In genomic region chr6:9046815-9047214, GRCm38 (mm10) we compare ENCODE assay signal across 30 mouse cellular contexts.
DNase-seq lines count a peak whose midpoint lies in the region; ATAC-seq and TF ChIP-seq lines count a peak whose summit lies in the region.
"Had no signal": no experiment of that assay in that cellular context is flagged by ENCODE, and none has a peak within 500 bp of the region (broad histone marks: within the 10 kb centered on the region; RNA-seq: fewer than 3 reads in every experiment).

No protein-coding gene starts in this region.

- DNase-seq in cerebellum, adult 11 months, result peak; percentile 1
- no peak for DNase-seq in kidney, postnatal 10 days
- peak; percentile 46 to 60 for DNase-seq in cerebellum, adult 2 months
- peak; percentile 11 to 31 for DNase-seq in cerebellum, postnatal 36 days
- no peak for DNase-seq in frontal cortex, adult 2 months (ENCODE audit: extremely low spot score in 1 of 2, low spot score in 1 of 2)
- DNase-seq: adrenal gland, adult 2 months; adrenal gland, postnatal 36 days; gastrocnemius, postnatal 25 days; heart, adult 18-20 months; heart, postnatal 36 days; kidney, adult 18-20 months; kidney, postnatal 25 days; liver, embryonic 13.5 days; lung, adult 18-20 months; right cerebral cortex, adult 18-20 months; thymus, adult 18-20 months; thymus, postnatal 25 days had no signal

- no peaks in the 10 kb centered on the region for H3K4me1 ChIP-seq in kidney, embryonic 14.5 days (ENCODE audit: control insufficient read depth, insufficient read depth, low read length)
- H3K4me1 ChIP-seq in cerebellum, adult 2 months (ENCODE audit: control insufficient read depth, insufficient read depth, low read length), result no peaks in the 10 kb centered on the region
- H3K4me1 ChIP-seq: forebrain, embryonic 13.5 days; hindbrain, embryonic 15.5 days; limb, embryonic 13.5 days; liver, embryonic 13.5 days; midbrain, embryonic 15.5 days had no signal

- H3K9me3 ChIP-seq in kidney, embryonic 14.5 days (ENCODE audit: control insufficient read depth, low read length), result no peaks in the 10 kb centered on the region
- H3K9me3 ChIP-seq: forebrain, embryonic 13.5 days; hindbrain, embryonic 15.5 days; limb, embryonic 13.5 days; liver, embryonic 13.5 days; midbrain, embryonic 15.5 days had no signal

- no peak overlapping the region for H3K4me2 ChIP-seq in kidney, embryonic 14.5 days (replicated peaks; ENCODE audit: low read depth, low read length)
- H3K4me2 ChIP-seq: forebrain, embryonic 13.5 days; heart, embryonic 11.5 days; hindbrain, embryonic 15.5 days; limb, embryonic 13.5 days; liver, embryonic 13.5 days; midbrain, embryonic 15.5 days had no signal

- no peaks in the 10 kb centered on the region for H3K36me3 ChIP-seq in kidney, embryonic 14.5 days (ENCODE audit: control insufficient read depth, insufficient read depth, low read length)
- H3K36me3 ChIP-seq: hindbrain, embryonic 15.5 days; limb, embryonic 13.5 days; liver, embryonic 13.5 days; midbrain, embryonic 15.5 days had no signal

- H3K27me3 ChIP-seq in kidney, embryonic 14.5 days (ENCODE audit: control insufficient read depth, insufficient read depth, low read length), result no peaks in the 10 kb centered on the region
- H3K27me3 ChIP-seq in cerebellum, adult 2 months (ENCODE audit: control insufficient read depth, insufficient read depth, low read length), result no peaks in the 10 kb centered on the region
- H3K27me3 ChIP-seq: CH12.LX; forebrain, embryonic 13.5 days; hindbrain, embryonic 15.5 days; liver, embryonic 13.5 days; midbrain, embryonic 15.5 days had no signal

- no peak for TF ChIP-seq CTCF in cerebellum, adult 2 months (IDR thresholded peaks at IDR 0.05; ENCODE audit: borderline replicate concordance, insufficient read depth, low read depth, low read length)

- H3K9ac ChIP-seq in kidney, embryonic 14.5 days (ENCODE audit: low read depth, low read length), result no peak overlapping the region
- H3K9ac ChIP-seq: forebrain, embryonic 13.5 days; hindbrain, embryonic 15.5 days; limb, embryonic 13.5 days; liver, embryonic 13.5 days; midbrain, embryonic 15.5 days had no signal

- 9% methylated on average over 2 of the region's 2 CpGs for WGBS in kidney, embryonic 14.5 days
- WGBS in cerebellum, adult 2 months, result 31% methylated on average over 2 of the region's 2 CpGs

- no peak overlapping the region for H3K4me3 ChIP-seq in kidney, embryonic 14.5 days (ENCODE audit: low read length)
- H3K4me3 ChIP-seq in cerebellum, adult 2 months (replicated peaks; ENCODE audit: insufficient read depth, low read depth, low read length), result no peak overlapping the region
- H3K4me3 ChIP-seq: forebrain, embryonic 13.5 days; hindbrain, embryonic 15.5 days; limb, embryonic 13.5 days; liver, embryonic 13.5 days; midbrain, embryonic 15.5 days had no signal

- no peak overlapping the region for H3K27ac ChIP-seq in kidney, embryonic 14.5 days (ENCODE audit: low read depth, low read length)
- H3K27ac ChIP-seq in cerebellum, adult 2 months (ENCODE audit: insufficient read depth, low read length), result no peak overlapping the region
- H3K27ac ChIP-seq: forebrain, embryonic 13.5 days; hindbrain, embryonic 15.5 days; limb, embryonic 13.5 days; liver, embryonic 13.5 days; macrophage; midbrain, embryonic 15.5 days; stomach, postnatal 0 days had no signal

- TF ChIP-seq POLR2A in cerebellum, adult 2 months (IDR thresholded peaks at IDR 0.05; ENCODE audit: borderline replicate concordance, insufficient read depth, low read length), result no peak

- ATAC-seq in cerebellum, adult (ENCODE audit: insufficient number of reproducible peaks, low FRiP score, low TSS enrichment), result no peak
- peak; percentile 60; the same call in 1 of the 2 replicates for ATAC-seq in kidney, embryonic 14.5 days (ENCODE audit: low FRiP score, low TSS enrichment)
- ATAC-seq in granulocyte monocyte progenitor cell, adult 5-6 weeks (replicated peaks; ENCODE audit: poor library complexity, severe bottlenecking), result no peak
- ATAC-seq: activated CD4-positive, CD25-positive, alpha-beta regulatory T cell, adult 4 months; forebrain, embryonic 13.5 days; lung, postnatal 0 days; midbrain, embryonic 15.5 days had no signal

Comparison
In these comparisons a context has a peak if more than half of its experiments do, and no peak if none do; other contexts are left out.
1. DNase-seq: peak in cerebellum, adult 11 months (single experiment), cerebellum, adult 2 months (2 of 2) and cerebellum, postnatal 36 days (2 of 2); none in kidney, postnatal 10 days (single experiment) and frontal cortex, adult 2 months (0 of 2).